Mouse (Mus musculus) spleen, adult 18-20 months (tissue): ENCODE results near the gene Mical2.

Experiments
- DNase-seq, 2 experiments: peaks; one replicate each; pipeline ENCODE4 v3.0.0; 2022; ENCODE audit warnings: mixed read lengths in 2 of 2

Mical2 gene

GRCm38 (mm10) chr7:112225615-112226262, at the start of gene Mical2:
Gene Mical2, plus strand, starts transcription at chr7:112225856.
- DNase-seq, result peak; percentile 40 to 56

GRCm38 (mm10) chr7:112176627-112177026, 49.0 kb upstream of the Mical2 start:
- no peak for DNase-seq

- DNase-seq, result peak; percentile 18 to 43
Measured at GRCm38 (mm10) chr7:112180235-112180705, 45.4 kb upstream of the Mical2 start.

- peak; percentile 45 to 63 for DNase-seq
Measured at GRCm38 (mm10) chr7:112183258-112183841, 42.3 kb upstream of the Mical2 start.

- no peak for DNase-seq
Measured at GRCm38 (mm10) chr7:112184519-112185225, 41.0 kb upstream of the Mical2 start.

- DNase-seq, result no peak
Measured at GRCm38 (mm10) chr7:112185226-112185745, 40.4 kb upstream of the Mical2 start.

GRCm38 (mm10) chr7:112186871-112187270, 38.8 kb upstream of the Mical2 start:
- DNase-seq, result no peak

- no peak for DNase-seq
Measured at GRCm38 (mm10) chr7:112187536-112188459, 37.9 kb upstream of the Mical2 start.

- DNase-seq, result no peak
Measured at GRCm38 (mm10) chr7:112192237-112192636, 33.4 kb upstream of the Mical2 start.

- DNase-seq, result no peak
Measured at GRCm38 (mm10) chr7:112192778-112193177, 32.9 kb upstream of the Mical2 start.

- no peak for DNase-seq
Measured at GRCm38 (mm10) chr7:112194286-112194685, 31.4 kb upstream of the Mical2 start.

GRCm38 (mm10) chr7:112197461-112197860, 28.2 kb upstream of the Mical2 start:
- no peak for DNase-seq

- no peak for DNase-seq
Measured at GRCm38 (mm10) chr7:112199343-112199742, 26.3 kb upstream of the Mical2 start.

- no peak for DNase-seq
Measured at GRCm38 (mm10) chr7:112200761-112201160, 24.9 kb upstream of the Mical2 start.

GRCm38 (mm10) chr7:112202194-112202593, 23.5 kb upstream of the Mical2 start:
- no peak for DNase-seq

- DNase-seq, result no peak
Measured at GRCm38 (mm10) chr7:112202843-112203242, 22.8 kb upstream of the Mical2 start.

GRCm38 (mm10) chr7:112203937-112204336, 21.7 kb upstream of the Mical2 start:
- no peak for DNase-seq

GRCm38 (mm10) chr7:112204380-112204963, 21.2 kb upstream of the Mical2 start:
- DNase-seq, result no peak

- DNase-seq, result no peak
Measured at GRCm38 (mm10) chr7:112205513-112205912, 20.1 kb upstream of the Mical2 start.

GRCm38 (mm10) chr7:112207717-112208116, 17.9 kb upstream of the Mical2 start:
- DNase-seq, result no peak

- no peak for DNase-seq
Measured at GRCm38 (mm10) chr7:112208323-112209167, 17.1 kb upstream of the Mical2 start.
